Mouse (Mus musculus) hindbrain, embryonic 16.5 days (tissue): ENCODE measurements at regions not wholly inside any gene's neighbourhood (a gene's known extent, or its start where the extent isn't known, plus 50 kb on each side); places are given as distances from the start of the nearest gene placed in this dataset.

Experiments used
- ATAC-seq: fragments of 200-750 bp; cut with Nextera tagmentation; 2 replicates; pipeline ENCODE4 v1.8.0; 2017; ENCODE audit warnings: moderate TSS enrichment, moderate library complexity
- H3K27ac ChIP-seq: fragments of 300-500 bp; sonication (generic); 2 replicates; pipeline ENCODE4 v1.5.1; 2014; ENCODE audit warnings: low read depth, mild to moderate bottlenecking, control low read depth, low read length, moderate library complexity
- H3K27me3 ChIP-seq: fragments of 300-500 bp; sonication (generic); replicated peaks from 2 replicates; pipeline ENCODE4 v1.6.1; 2014; ENCODE audit warnings: low read length; ENCODE audit not compliant: control insufficient read depth, insufficient read depth
- H3K36me3 ChIP-seq: fragments of 300-500 bp; sonication (generic); 2 replicates; pipeline ENCODE4 v1.6.1; 2014; ENCODE audit warnings: mild to moderate bottlenecking, low read length, moderate library complexity, mixed read lengths; ENCODE audit not compliant: control insufficient read depth, insufficient read depth
- H3K4me1 ChIP-seq: fragments of 300-500 bp; sonication (generic); 2 replicates; pipeline ENCODE4 v1.6.1; 2014; ENCODE audit warnings: low read depth, low read length; ENCODE audit not compliant: control insufficient read depth, insufficient read depth
- H3K4me2 ChIP-seq: fragments of 300-500 bp; sonication (generic); 2 replicates; pipeline ENCODE4 v1.6.1; 2014; ENCODE audit warnings: mild to moderate bottlenecking, low read length, control low read depth, moderate library complexity
- H3K4me3 ChIP-seq: fragments of 300-500 bp; sonication (generic); 2 replicates; pipeline ENCODE4 v1.5.1; 2014; ENCODE audit warnings: mild to moderate bottlenecking, low read length, control low read depth, moderate library complexity
- H3K9ac ChIP-seq: fragments of 300-500 bp; sonication (generic); 2 replicates; pipeline ENCODE4 v1.6.1; 2014; ENCODE audit warnings: low read depth, mild to moderate bottlenecking, control low read depth, low read length, moderate library complexity
- H3K9me3 ChIP-seq: fragments of 300-500 bp; sonication (generic); 2 replicates; pipeline ENCODE4 v1.6.1; 2014; ENCODE audit warnings: mild to moderate bottlenecking, low read length, moderate library complexity; ENCODE audit not compliant: control insufficient read depth
- WGBS: fragments of 180-500 bp; shearing (Covaris S2); extraction: QIAGEN DNeasy Blood & Tissue Kit; methylation state at CpG from one replicate; pipeline ENCODE4 v1.1.7; 2014; 5-methylcytosine and 5-hydroxymethylcytosine counted together

- no peaks in the 10 kb centered on the region for H3K9me3 ChIP-seq
- 84% methylated on average over 3 of the region's 3 CpGs for WGBS
- H3K27ac ChIP-seq: no peak overlapping the region
- ATAC-seq: no peak
- no peak overlapping the region for H3K4me3 ChIP-seq
- H3K4me1 ChIP-seq: no peaks in the 10 kb centered on the region; the same call in 1 of the 2 replicates
- no peaks in the 10 kb centered on the region for H3K36me3 ChIP-seq
- H3K9ac ChIP-seq: no peak overlapping the region
- H3K4me2 ChIP-seq: no peak overlapping the region
- H3K27me3 ChIP-seq: no peaks in the 10 kb centered on the region
Measured at GRCm38 (mm10) chr15:37166744-37167143, 159.2 kb upstream of the Zfp706 start.

- no peak overlapping the region for H3K9ac ChIP-seq
- H3K4me3 ChIP-seq: no peak overlapping the region
- no peaks in the 10 kb centered on the region for H3K9me3 ChIP-seq
- no peak for ATAC-seq
- peak overlapping the region; percentile 31; the same call in 1 of the 2 replicates for H3K4me2 ChIP-seq
- no peaks in the 10 kb centered on the region; the same call in 1 of the 2 replicates for H3K4me1 ChIP-seq
- 28% methylated on average over 12 of the region's 12 CpGs for WGBS
- no peaks in the 10 kb centered on the region for H3K36me3 ChIP-seq
- H3K27ac ChIP-seq: no peak overlapping the region
- no peaks in the 10 kb centered on the region for H3K27me3 ChIP-seq
Measured at GRCm38 (mm10) chr15:37165887-37166507, 158.4 kb upstream of the Zfp706 start.

DNA sequence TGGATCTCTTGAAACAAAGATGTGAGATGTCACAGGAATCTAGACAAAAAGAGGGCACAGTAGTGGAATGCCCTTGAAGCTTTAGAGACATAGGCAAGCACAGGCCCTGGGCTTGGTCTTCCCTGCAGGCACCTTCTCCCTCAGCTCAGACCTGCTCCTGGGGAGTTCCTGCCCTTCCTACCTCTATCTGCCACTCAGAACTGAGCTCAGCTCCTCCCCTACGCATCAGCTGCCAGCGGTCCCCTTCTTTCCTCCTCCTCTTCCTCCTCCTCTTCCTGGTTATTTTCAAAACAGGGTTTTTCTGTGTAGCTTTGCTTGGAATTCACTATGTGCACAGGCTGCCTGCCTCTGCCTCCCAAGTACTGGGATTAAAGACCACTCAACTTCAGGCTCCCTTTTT lies 157.6 kb upstream of the Zfp706 start:
- WGBS: 45% methylated on average over 2 of the region's 2 CpGs

GRCm38 (mm10) chr15:37164191-37165135 lies 156.9 kb upstream of the Zfp706 start:
- H3K36me3 ChIP-seq: no peaks in the 10 kb centered on the region
- H3K9ac ChIP-seq: no peak overlapping the region
- ATAC-seq: no peak
- no peaks in the 10 kb centered on the region for H3K9me3 ChIP-seq
- WGBS: 36% methylated on average over 14 of the region's 15 CpGs
- no peak overlapping the region for H3K27ac ChIP-seq
- H3K27me3 ChIP-seq: no peaks in the 10 kb centered on the region
- H3K4me3 ChIP-seq: no peak overlapping the region
- no peak overlapping the region for H3K4me2 ChIP-seq
- H3K4me1 ChIP-seq: no peaks in the 10 kb centered on the region; the same call in 1 of the 2 replicates

More for the DNA sequence above, 157.6 kb upstream of the Zfp706 start:
- ATAC-seq: no peak
- H3K9ac ChIP-seq: no peak overlapping the region
- H3K9me3 ChIP-seq: no peaks in the 10 kb centered on the region
- no peak overlapping the region for H3K4me3 ChIP-seq
- no peaks in the 10 kb centered on the region for H3K27me3 ChIP-seq
- no peak overlapping the region for H3K4me2 ChIP-seq
- no peak overlapping the region for H3K27ac ChIP-seq
- H3K4me1 ChIP-seq: no peaks in the 10 kb centered on the region; the same call in 1 of the 2 replicates
- H3K36me3 ChIP-seq: no peaks in the 10 kb centered on the region

DNA sequence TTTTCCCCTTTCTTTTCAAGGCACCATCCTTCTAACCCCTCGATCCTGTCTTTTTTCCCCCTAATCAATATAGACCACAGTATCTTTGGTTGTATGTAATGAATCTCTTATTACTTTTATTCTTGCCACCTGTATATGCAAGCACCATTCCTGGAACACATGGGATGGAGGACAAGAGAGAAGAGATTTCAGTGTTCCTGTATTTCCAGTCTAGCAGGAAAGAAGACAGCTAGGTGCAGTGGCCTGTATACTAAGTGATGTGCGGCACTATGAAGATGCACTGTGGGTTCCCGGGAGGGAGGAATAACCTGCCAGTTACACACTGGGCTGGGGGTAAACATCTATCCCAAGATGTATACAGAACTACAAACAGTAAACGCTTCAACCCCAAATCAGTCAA lies 152.4 kb upstream of the Zfp706 start:
- Histone ChIP-seq H3K4me1 (no peaks in the 10 kb centered on the region), H3K27ac (no peak overlapping the region), H3K4me3 (no peak overlapping the region), H3K27me3 (no peaks in the 10 kb centered on the region), H3K4me2 (no peak overlapping the region), H3K9me3 (no peaks in the 10 kb centered on the region), H3K36me3 (no peaks in the 10 kb centered on the region), H3K9ac (no peak overlapping the region)
- whole genome bisulfite sequencing: 75% methylated on average over 4 of the region's 4 CpGs
- ATAC-seq: no peak

DNA sequence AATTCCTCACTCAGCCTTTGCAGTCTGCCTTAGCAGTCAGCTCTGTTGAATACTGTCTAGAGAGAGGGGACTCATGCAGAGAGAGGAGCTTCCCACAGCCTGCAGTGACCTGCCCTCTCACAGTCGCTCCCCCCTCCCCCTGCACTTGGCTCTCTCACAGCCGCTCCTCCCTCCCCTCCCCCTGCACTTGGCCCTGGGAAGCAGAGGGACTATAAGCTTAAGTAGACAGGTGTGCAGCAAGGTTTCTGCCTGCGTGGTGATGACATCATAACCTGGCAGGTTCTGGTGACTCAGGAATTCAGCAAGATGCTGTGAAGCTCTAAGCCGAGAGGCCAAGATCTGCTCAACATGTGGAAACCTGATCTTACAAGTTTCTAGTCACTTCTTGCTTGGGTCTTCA lies 151.8 kb upstream of the Zfp706 start:
- Histone ChIP-seq H3K27me3 (no peaks in the 10 kb centered on the region), H3K9ac (no peak overlapping the region), H3K4me2 (no peak overlapping the region), H3K27ac (no peak overlapping the region), H3K4me3 (no peak overlapping the region), H3K9me3 (no peaks in the 10 kb centered on the region), H3K36me3 (no peaks in the 10 kb centered on the region), H3K4me1 (no peaks in the 10 kb centered on the region)
- WGBS: 14% methylated on average over 4 of the region's 4 CpGs
- ATAC-seq: peak; percentile 67

GRCm38 (mm10) chr15:37157386-37157785 lies 149.8 kb upstream of the Zfp706 start:
- H3K4me1 ChIP-seq: no peaks in the 10 kb centered on the region

GRCm38 (mm10) chr15:37154934-37155333 lies 147.4 kb upstream of the Zfp706 start:
- Histone ChIP-seq H3K27me3 (no peaks in the 10 kb centered on the region), H3K4me3 (no peak overlapping the region), H3K9ac (no peak overlapping the region), H3K4me1 (no peaks in the 10 kb centered on the region), H3K4me2 (no peak overlapping the region), H3K36me3 (no peaks in the 10 kb centered on the region), H3K9me3 (no peaks in the 10 kb centered on the region), H3K27ac (no peak overlapping the region)
- WGBS: 93% methylated on average over 4 of the region's 4 CpGs
- ATAC-seq: no peak

More at GRCm38 (mm10) chr15:37157386-37157785, 149.8 kb upstream of the Zfp706 start:
- no peak for ATAC-seq
- no peaks in the 10 kb centered on the region for H3K9me3 ChIP-seq
- 64% methylated on average over 4 of the region's 4 CpGs for WGBS
- H3K36me3 ChIP-seq: no peaks in the 10 kb centered on the region
- H3K27ac ChIP-seq: no peak overlapping the region
- no peaks in the 10 kb centered on the region for H3K27me3 ChIP-seq
- no peak overlapping the region for H3K4me3 ChIP-seq
- H3K4me2 ChIP-seq: no peak overlapping the region
- no peak overlapping the region; the same call in 1 of the 2 replicates for H3K9ac ChIP-seq

DNA sequence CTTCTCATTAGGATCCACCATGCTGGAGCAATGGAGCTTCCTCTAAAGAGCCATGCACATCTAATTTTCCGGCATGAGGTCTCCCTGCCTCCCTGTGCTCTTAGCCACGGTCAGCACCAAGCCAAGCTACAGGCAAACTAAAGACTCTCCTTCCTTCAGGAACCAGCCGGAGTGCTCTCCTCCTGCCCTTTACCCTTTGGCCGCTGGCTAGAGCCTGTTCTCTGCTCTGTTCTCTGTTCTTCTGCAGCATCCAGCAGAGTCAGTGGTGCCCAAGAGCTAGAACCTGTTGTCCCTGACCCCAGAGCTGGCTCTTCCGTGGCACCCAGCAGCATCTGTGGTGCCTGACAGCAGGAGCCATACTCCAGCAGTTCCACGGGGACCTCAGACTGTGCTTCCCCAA lies 145.6 kb upstream of the Zfp706 start:
- H3K36me3 ChIP-seq: no peaks in the 10 kb centered on the region
- no peak overlapping the region for H3K27ac ChIP-seq
- H3K4me1 ChIP-seq: no peaks in the 10 kb centered on the region
- 83% methylated on average over 6 of the region's 6 CpGs for whole genome bisulfite sequencing
- H3K27me3 ChIP-seq: no peaks in the 10 kb centered on the region
- H3K9me3 ChIP-seq: no peaks in the 10 kb centered on the region
- H3K9ac ChIP-seq: no peak overlapping the region
- no peak for ATAC-seq
- H3K4me2 ChIP-seq: no peak overlapping the region
- no peak overlapping the region for H3K4me3 ChIP-seq
